8 mouse cellular contexts compared by ENCODE assay signal in genomic region chr10:68724361-68724720, GRCm38 (mm10). TPM values are rescaled to one million over a fixed set of nuclear protein-coding genes. Genes with fewer than 3 reads are reported as not detected.
DNase-seq lines count a peak whose midpoint lies in the region; ATAC-seq and TF ChIP-seq lines count a peak whose summit lies in the region.

No protein-coding gene starts in this region.

- H3K27me3 ChIP-seq in heart, embryonic 10.5 days (ENCODE audit: insufficient read depth, poor library complexity, severe bottlenecking) = peaks cover 8% of the 10 kb centered on the region
- H3K27me3 ChIP-seq in forebrain, embryonic 12.5 days = peaks cover 23% of the 10 kb centered on the region
- H3K27me3 ChIP-seq in intestine, embryonic 15.5 days (replicated peaks) = 0 out of 2 replicates have a peak, but pooled peaks cover 4% of the 10 kb centered on the region
- no peaks in the 10 kb centered on the region for H3K27me3 ChIP-seq in lung, embryonic 16.5 days (ENCODE audit: control insufficient read depth, insufficient read depth, low read depth, low read length)

- H3K4me2 ChIP-seq in forebrain, embryonic 12.5 days = peak overlapping the region; percentile 92
- H3K4me2 ChIP-seq in intestine, embryonic 15.5 days (replicated peaks) = peak overlapping the region; percentile 98
- peak overlapping the region; percentile 96 for H3K4me2 ChIP-seq in lung, embryonic 16.5 days (ENCODE audit: low read depth, low read length)

- in situ Hi-C loops in ES-E14 (cut with MboI; ENCODE audit: low sequenced_read_pairs in 2 of 2, unreplicated experiment in 2 of 2) = no loop called here

- no peaks in the 10 kb centered on the region for H3K36me3 ChIP-seq in heart, embryonic 10.5 days
- no peaks in the 10 kb centered on the region for H3K36me3 ChIP-seq in ES-E14 (ENCODE audit: control insufficient read depth, insufficient read depth, low read length, poor library complexity, severe bottlenecking)
- no peaks in the 10 kb centered on the region for H3K36me3 ChIP-seq in forebrain, embryonic 12.5 days (replicated peaks)
- no peaks in the 10 kb centered on the region for H3K36me3 ChIP-seq in intestine, embryonic 15.5 days
- no peaks in the 10 kb centered on the region for H3K36me3 ChIP-seq in lung, embryonic 16.5 days (ENCODE audit: control insufficient read depth, insufficient read depth, low read length)

- peak; percentile 69; the same call in 1 of the 2 replicates for ATAC-seq in forebrain, embryonic 12.5 days (ENCODE audit: low FRiP score)
- peak; percentile 47; the same call in 1 of the 2 replicates for ATAC-seq in intestine, embryonic 15.5 days
- peak; percentile 59; the same call in 1 of the 2 replicates for ATAC-seq in lung, embryonic 16.5 days (ENCODE audit: low read depth)

- H3K4me3 ChIP-seq in heart, embryonic 10.5 days = peak overlapping the region; percentile 69
- H3K4me3 ChIP-seq in ES-E14 (ENCODE audit: insufficient read depth in 1 of 2, low read depth in 1 of 2, low read length in 2 of 2, poor library complexity in 1 of 2, severe bottlenecking in 1 of 2) = peak overlapping the region; percentile 42 to 43; a peak in 2 of 4 replicates
- H3K4me3 ChIP-seq in forebrain, embryonic 12.5 days (replicated peaks) = peak overlapping the region; percentile 46
- peak overlapping the region; percentile 54 for H3K4me3 ChIP-seq in intestine, embryonic 15.5 days (replicated peaks)
- peak overlapping the region; percentile 65 for H3K4me3 ChIP-seq in lung, embryonic 16.5 days (ENCODE audit: low read length)

- H3K9ac ChIP-seq in ES-E14 (ENCODE audit: insufficient read depth, low read depth, low read length, poor library complexity, severe bottlenecking) = no peak overlapping the region
- peak overlapping the region; percentile 51 for H3K9ac ChIP-seq in forebrain, embryonic 12.5 days
- H3K9ac ChIP-seq in intestine, embryonic 15.5 days = peak overlapping the region; percentile 59
- H3K9ac ChIP-seq in lung, embryonic 16.5 days (ENCODE audit: low read length) = peak overlapping the region; percentile 77

- no peak for DNase-seq in heart, embryonic 10.5 days (ENCODE audit: low spot score)
- DNase-seq in heart, adult 9 months (ENCODE audit: low spot score in 2 of 2) = no peak
- DNase-seq in ES-E14 (ENCODE audit: low read depth, low spot score) = peak; percentile 16
- DNase-seq in ovary, postnatal 14 days (ENCODE audit: low spot score) = peak; percentile 3
- no peak for DNase-seq in layer of hippocampus, adult 11-12 months (ENCODE audit: low spot score)

- peaks cover 19% of the 10 kb centered on the region for H3K4me1 ChIP-seq in heart, embryonic 10.5 days
- H3K4me1 ChIP-seq in ES-E14 (ENCODE audit: control insufficient read depth in 2 of 2, insufficient read depth in 2 of 2, low read length in 2 of 2, poor library complexity in 1 of 2) = peaks cover 0 to 2% of the 10 kb centered on the region in 2 experiments; a peak in 1 of 4 replicates
- peaks cover 12% of the 10 kb centered on the region for H3K4me1 ChIP-seq in forebrain, embryonic 12.5 days
- H3K4me1 ChIP-seq in intestine, embryonic 15.5 days (replicated peaks) = peaks cover 11% of the 10 kb centered on the region
- H3K4me1 ChIP-seq in lung, embryonic 16.5 days (replicated peaks; ENCODE audit: control insufficient read depth, insufficient read depth, low read length) = peaks cover 9% of the 10 kb centered on the region

- no peaks in the 10 kb centered on the region for H3K9me3 ChIP-seq in heart, embryonic 10.5 days
- no peaks in the 10 kb centered on the region for H3K9me3 ChIP-seq in ES-E14 (ENCODE audit: control insufficient read depth, insufficient read depth, low read depth, low read length)
- H3K9me3 ChIP-seq in forebrain, embryonic 12.5 days = no peaks in the 10 kb centered on the region
- H3K9me3 ChIP-seq in intestine, embryonic 15.5 days = no peaks in the 10 kb centered on the region
- H3K9me3 ChIP-seq in lung, embryonic 16.5 days (ENCODE audit: control insufficient read depth, low read length) = no peaks in the 10 kb centered on the region

- H3K27ac ChIP-seq in heart, embryonic 10.5 days = no peak overlapping the region
- H3K27ac ChIP-seq in ES-E14 (ENCODE audit: insufficient read depth, low read depth, low read length, poor library complexity, severe bottlenecking) = no peak overlapping the region
- no peak overlapping the region for H3K27ac ChIP-seq in forebrain, embryonic 12.5 days
- H3K27ac ChIP-seq in intestine, embryonic 15.5 days = no peak overlapping the region
- H3K27ac ChIP-seq in lung, embryonic 16.5 days (ENCODE audit: low read length) = no peak overlapping the region

- WGBS in heart, embryonic 10.5 days = 3% methylated on average over 11 of the region's 11 CpGs
- 3% methylated on average over 11 of the region's 11 CpGs for WGBS in forebrain, embryonic 12.5 days
- WGBS in intestine, embryonic 15.5 days = 0% methylated on average over 11 of the region's 11 CpGs
- 0% methylated on average over 11 of the region's 11 CpGs for WGBS in lung, embryonic 16.5 days

TF ChIP-seq in ES-E14, 5 proteins besides CTCF, POLR2A, EP300 and RAD21:
- TF ChIP-seq HCFC1 (IDR thresholded peaks at IDR 0.05; ENCODE audit: borderline replicate concordance, insufficient read depth, low read length) (no peak), ZC3H11A (IDR thresholded peaks at IDR 0.05; ENCODE audit: borderline replicate concordance, low read depth, low read length) (no peak), CHD2 (IDR thresholded peaks at IDR 0.05; ENCODE audit: low read depth, low read length) (no peak), ZNF384 (IDR thresholded peaks at IDR 0.05; ENCODE audit: low read depth, low read length) (no peak), MAFK (IDR thresholded peaks at IDR 0.05; ENCODE audit: insufficient read depth, low read depth, low read length) (no peak)

RNA-seq across cellular contexts. Expression of gene Tmem26, which starts 0.9 kb away (rescaled TPM):
- 1.8 and 4.0 TPM in 2 replicates for polyA plus RNA-seq in heart, embryonic 10.5 days (2016; fragmentation: Nextera tagmentation; extraction: Ambion mirVana)
- 0.09 TPM in 1 of 2 replicates, not detected in the other for total RNA-seq in ES-E14 (2012; rRNA removed)
- polyA plus RNA-seq in forebrain, embryonic 12.5 days (2016; fragmentation: Nextera tagmentation; extraction: Ambion mirVana) = 6.0 and 7.6 TPM in 2 replicates
- 8.6 and 10.6 TPM in 2 replicates for polyA plus RNA-seq in intestine, embryonic 15.5 days (2015; fragmentation: Nextera tagmentation; extraction: Ambion mirVana)
- polyA plus RNA-seq in lung, embryonic 16.5 days (2015; fragmentation: Nextera tagmentation; extraction: Ambion mirVana) = 7.3 and 8.1 TPM in 2 replicates

Comparison
In these comparisons a context has a peak if more than half of its experiments do, and no peak if none do; other contexts are left out.
1. DNase-seq: peak in ES-E14 (single experiment) and ovary, postnatal 14 days (single experiment); none in heart, embryonic 10.5 days (single experiment), heart, adult 9 months (0 of 2) and layer of hippocampus, adult 11-12 months (single experiment).
2. Peak in every context shown above with its lines, with median percentiles within 50 percentile points of each other: H3K4me3 ChIP-seq, ATAC-seq and H3K4me2 ChIP-seq.